ENCODE assay signal across 10 mouse cellular contexts in the genomic region with DNA sequence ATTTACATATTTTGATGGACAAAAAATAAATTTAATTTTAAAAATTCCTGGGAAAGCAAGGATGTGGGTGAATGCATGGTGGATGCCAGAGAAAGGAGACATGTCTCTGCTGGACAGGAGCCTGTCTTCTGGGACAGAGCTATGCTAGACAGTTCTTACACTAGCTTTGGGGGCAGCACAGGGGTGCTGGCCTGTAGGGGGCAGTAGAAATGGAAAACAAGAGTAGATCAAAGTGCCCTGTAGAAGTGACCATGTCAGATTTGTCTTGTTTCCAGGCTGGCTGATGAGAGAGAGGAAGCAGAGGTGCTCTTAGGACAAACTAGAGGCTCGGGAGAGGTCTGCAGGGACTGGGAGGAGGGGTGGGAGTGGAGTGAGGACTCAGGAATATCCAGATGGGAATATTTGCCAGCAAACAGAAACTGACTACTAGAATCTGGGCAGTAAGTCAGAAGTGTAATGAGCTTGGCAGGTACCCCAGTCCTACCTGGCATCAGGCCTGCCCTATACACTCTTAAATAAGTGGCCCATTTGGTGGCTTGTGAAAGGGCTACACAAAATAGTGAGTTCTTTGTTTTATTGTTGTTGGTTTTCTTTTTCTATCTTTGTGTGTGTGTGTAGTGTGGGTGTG.
DNase-seq lines count a peak whose midpoint lies in the region; ATAC-seq and TF ChIP-seq lines count a peak whose summit lies in the region.
"Had no signal": no experiment of that assay in that cellular context is flagged by ENCODE, and none has a peak within 500 bp of the region (broad histone marks: within the 10 kb centered on the region; RNA-seq: fewer than 3 reads in every experiment).

No protein-coding gene starts in this region.

- no peaks in the 10 kb centered on the region for H3K9me3 ChIP-seq in forebrain, embryonic 15.5 days
- no peaks in the 10 kb centered on the region for H3K9me3 ChIP-seq in forebrain, embryonic 12.5 days
- H3K9me3 ChIP-seq in embryonic facial prominence, embryonic 14.5 days (ENCODE audit: control insufficient read depth, low read length) = no peaks in the 10 kb centered on the region
- no peaks in the 10 kb centered on the region for H3K9me3 ChIP-seq in kidney, postnatal 0 days (replicated peaks; ENCODE audit: low read length)
- H3K9me3 ChIP-seq in neural tube, embryonic 15.5 days (replicated peaks) = no peaks in the 10 kb centered on the region
- H3K9me3 ChIP-seq: limb, embryonic 12.5 days had no signal

- DNase-seq in right cerebral cortex, postnatal 4 days = peak; percentile 44
- no peak for DNase-seq in right cerebral cortex, postnatal 36 days (ENCODE audit: low spot score in 2 of 2)
- DNase-seq in embryonic facial prominence, embryonic 14.5 days (ENCODE audit: low spot score) = peak; percentile 59
- DNase-seq in kidney, postnatal 0 days (ENCODE audit: low spot score) = no peak
- peak; percentile 29 for DNase-seq in thymus, postnatal 14 days

- H3K4me3 ChIP-seq in forebrain, embryonic 15.5 days = no peak overlapping the region
- H3K4me3 ChIP-seq in forebrain, embryonic 12.5 days (replicated peaks) = no peak overlapping the region
- no peak overlapping the region for H3K4me3 ChIP-seq in embryonic facial prominence, embryonic 14.5 days (ENCODE audit: low read depth, low read length)
- H3K4me3 ChIP-seq in kidney, postnatal 0 days (replicated peaks; ENCODE audit: low read depth, low read length) = no peak overlapping the region
- H3K4me3 ChIP-seq in neural tube, embryonic 15.5 days (replicated peaks) = no peak overlapping the region
- H3K4me3 ChIP-seq: limb, embryonic 12.5 days had no signal

- no peaks in the 10 kb centered on the region for H3K27me3 ChIP-seq in forebrain, embryonic 15.5 days
- no peaks in the 10 kb centered on the region for H3K27me3 ChIP-seq in forebrain, embryonic 12.5 days
- H3K27me3 ChIP-seq in embryonic facial prominence, embryonic 14.5 days (replicated peaks; ENCODE audit: control insufficient read depth, insufficient read depth, low read length) = no peaks in the 10 kb centered on the region
- H3K27me3 ChIP-seq in kidney, postnatal 0 days (ENCODE audit: insufficient read depth, low read length) = no peaks in the 10 kb centered on the region
- H3K27me3 ChIP-seq in neural tube, embryonic 15.5 days (replicated peaks) = no peaks in the 10 kb centered on the region
- H3K27me3 ChIP-seq: limb, embryonic 12.5 days; Patski had no signal

- peaks cover 39% of the 10 kb centered on the region for H3K4me1 ChIP-seq in forebrain, embryonic 15.5 days
- H3K4me1 ChIP-seq in forebrain, embryonic 12.5 days = no peaks in the 10 kb centered on the region
- peaks cover 19% of the 10 kb centered on the region for H3K4me1 ChIP-seq in embryonic facial prominence, embryonic 14.5 days (ENCODE audit: control insufficient read depth, insufficient read depth, low read length)
- no peaks in the 10 kb centered on the region for H3K4me1 ChIP-seq in kidney, postnatal 0 days (replicated peaks; ENCODE audit: insufficient read depth, low read length)
- H3K4me1 ChIP-seq in neural tube, embryonic 15.5 days = 0 out of 2 replicates have a peak, but pooled peaks cover 2% of the 10 kb centered on the region

- peak; percentile 21; the same call in 1 of the 2 replicates for TF ChIP-seq CTCF in kidney, postnatal 0 days (IDR thresholded peaks at IDR 0.05; ENCODE audit: low read depth)

- H3K27ac ChIP-seq in forebrain, embryonic 15.5 days (replicated peaks) = peak overlapping the region; percentile 66
- no peak overlapping the region for H3K27ac ChIP-seq in forebrain, embryonic 12.5 days
- H3K27ac ChIP-seq in embryonic facial prominence, embryonic 14.5 days (replicated peaks; ENCODE audit: low read depth, low read length) = peak overlapping the region; percentile 49; the same call in 1 of the 2 replicates
- H3K27ac ChIP-seq in kidney, postnatal 0 days = no peak overlapping the region
- H3K27ac ChIP-seq in neural tube, embryonic 15.5 days (replicated peaks) = no peak overlapping the region
- H3K27ac ChIP-seq: limb, embryonic 12.5 days had no signal

- no peak overlapping the region for H3K9ac ChIP-seq in forebrain, embryonic 15.5 days (replicated peaks)
- no peak overlapping the region for H3K9ac ChIP-seq in forebrain, embryonic 12.5 days
- no peak overlapping the region for H3K9ac ChIP-seq in embryonic facial prominence, embryonic 14.5 days (ENCODE audit: low read depth, low read length)
- no peak overlapping the region for H3K9ac ChIP-seq in kidney, postnatal 0 days (ENCODE audit: low read depth, low read length)
- H3K9ac ChIP-seq in neural tube, embryonic 15.5 days (replicated peaks) = no peak overlapping the region
- H3K9ac ChIP-seq: limb, embryonic 12.5 days had no signal

- H3K4me2 ChIP-seq in forebrain, embryonic 15.5 days (replicated peaks) = no peak overlapping the region
- no peak overlapping the region for H3K4me2 ChIP-seq in forebrain, embryonic 12.5 days
- H3K4me2 ChIP-seq in embryonic facial prominence, embryonic 14.5 days (ENCODE audit: low read depth, low read length) = no peak overlapping the region
- no peak overlapping the region for H3K4me2 ChIP-seq in kidney, postnatal 0 days (ENCODE audit: low read length)
- no peak overlapping the region for H3K4me2 ChIP-seq in neural tube, embryonic 15.5 days
- H3K4me2 ChIP-seq: limb, embryonic 12.5 days had no signal

- no peaks in the 10 kb centered on the region for H3K36me3 ChIP-seq in forebrain, embryonic 15.5 days
- no peaks in the 10 kb centered on the region for H3K36me3 ChIP-seq in forebrain, embryonic 12.5 days (replicated peaks)
- no peaks in the 10 kb centered on the region for H3K36me3 ChIP-seq in embryonic facial prominence, embryonic 14.5 days (ENCODE audit: control insufficient read depth, insufficient read depth, low read length)
- no peaks in the 10 kb centered on the region for H3K36me3 ChIP-seq in kidney, postnatal 0 days (ENCODE audit: insufficient read depth, low read length)
- no peaks in the 10 kb centered on the region for H3K36me3 ChIP-seq in neural tube, embryonic 15.5 days
- H3K36me3 ChIP-seq: limb, embryonic 12.5 days had no signal

- peak; percentile 61 for ATAC-seq in forebrain, embryonic 15.5 days (replicated peaks)
- no peak for ATAC-seq in forebrain, embryonic 12.5 days (ENCODE audit: low FRiP score)
- no peak for ATAC-seq in embryonic facial prominence, embryonic 14.5 days (ENCODE audit: low read depth)
- ATAC-seq in kidney, postnatal 0 days (replicated peaks; ENCODE audit: low FRiP score, low read depth) = no peak
- no peak for ATAC-seq in neural tube, embryonic 15.5 days (ENCODE audit: low FRiP score)
- ATAC-seq: Patski had no signal

- 31% methylated on average over 1 of the region's 1 CpGs for WGBS in forebrain, embryonic 15.5 days
- 88% methylated on average over 1 of the region's 1 CpGs for WGBS in forebrain, embryonic 12.5 days
- 32% methylated on average over 1 of the region's 1 CpGs for whole genome bisulfite sequencing in embryonic facial prominence, embryonic 14.5 days
- WGBS in kidney, postnatal 0 days = 63% methylated on average over 1 of the region's 1 CpGs
- WGBS in neural tube, embryonic 15.5 days = 72% methylated on average over 1 of the region's 1 CpGs

Comparison
In these comparisons a context has a peak if more than half of its experiments do, and no peak if none do; other contexts are left out.
1. H3K27ac ChIP-seq: peak in forebrain, embryonic 15.5 days (single experiment) and embryonic facial prominence, embryonic 14.5 days (single experiment); none in forebrain, embryonic 12.5 days (single experiment), kidney, postnatal 0 days (single experiment) and neural tube, embryonic 15.5 days (single experiment).
2. DNase-seq: peak in right cerebral cortex, postnatal 4 days (single experiment), embryonic facial prominence, embryonic 14.5 days (single experiment) and thymus, postnatal 14 days (single experiment); none in right cerebral cortex, postnatal 36 days (0 of 2) and kidney, postnatal 0 days (single experiment).